ENCODE assay signal across 10 mouse cellular contexts in the genomic region with DNA sequence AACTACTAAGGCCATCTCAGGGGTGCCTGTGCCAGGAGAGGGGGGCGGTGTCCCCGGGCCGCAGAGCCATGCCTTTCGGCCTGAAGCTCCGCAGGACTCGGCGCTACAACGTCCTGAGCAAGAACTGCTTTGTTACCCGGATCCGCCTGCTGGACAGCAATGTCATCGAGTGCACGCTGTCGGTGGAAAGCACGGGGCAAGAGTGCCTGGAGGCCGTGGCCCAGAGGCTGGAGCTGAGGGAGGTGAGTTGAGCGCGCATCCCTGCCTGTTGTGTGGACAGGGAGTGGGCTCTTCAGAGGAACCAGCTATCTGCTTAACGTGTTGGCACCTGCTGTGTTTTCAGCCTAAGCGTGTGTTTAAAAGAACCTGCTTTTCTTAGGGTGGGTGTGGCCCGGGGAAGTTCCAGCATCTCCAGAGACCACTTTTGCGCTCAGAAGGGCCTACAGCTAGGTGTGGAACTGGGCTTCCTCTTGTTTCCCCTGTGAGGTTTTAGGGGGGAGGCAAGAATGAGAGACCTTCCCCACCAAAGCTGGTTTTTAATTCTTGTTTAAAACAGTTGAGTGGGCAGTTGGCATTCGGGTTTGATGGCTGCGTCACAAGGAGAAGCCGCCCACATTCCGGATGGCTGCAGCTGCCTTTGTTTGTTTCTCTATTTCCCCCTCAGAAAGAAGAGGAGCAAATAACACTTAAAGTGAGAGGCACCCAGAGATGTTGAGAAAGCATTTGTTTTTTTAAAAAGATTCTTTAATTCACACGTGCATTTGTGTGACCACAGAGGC. TPM values are rescaled to one million over a fixed set of nuclear protein-coding genes. Genes with fewer than 3 reads are reported as not detected.
DNase-seq lines count a peak whose midpoint lies in the region; ATAC-seq and TF ChIP-seq lines count a peak whose summit lies in the region.
"Had no signal": no experiment of that assay in that cellular context is flagged by ENCODE, and none has a peak within 500 bp of the region (broad histone marks: within the 10 kb centered on the region; RNA-seq: fewer than 3 reads in every experiment).

No protein-coding gene starts in this region.

- ATAC-seq in kidney, embryonic 14.5 days (ENCODE audit: low FRiP score, low TSS enrichment), result peak; percentile 9; the same call in 1 of the 2 replicates
- ATAC-seq in forebrain, embryonic 12.5 days (ENCODE audit: low FRiP score), result no peak
- ATAC-seq in erythroid progenitor cell, adult 5-6 weeks (replicated peaks; ENCODE audit: low FRiP score, poor library complexity, severe bottlenecking), result no peak

- no peak overlapping the region for H3K9ac ChIP-seq in kidney, embryonic 14.5 days (ENCODE audit: low read depth, low read length)
- H3K9ac ChIP-seq in forebrain, embryonic 12.5 days, result no peak overlapping the region
- H3K9ac ChIP-seq: limb, embryonic 15.5 days had no signal

- H3K4me1 ChIP-seq in kidney, embryonic 14.5 days (ENCODE audit: control insufficient read depth, insufficient read depth, low read length), result peaks cover 88% of the 10 kb centered on the region
- H3K4me1 ChIP-seq in embryonic facial prominence, embryonic 10.5 days, result peaks cover 77% of the 10 kb centered on the region
- H3K4me1 ChIP-seq in olfactory bulb, adult 2 months (ENCODE audit: control insufficient read depth, insufficient read depth, low read length), result peaks cover 54% of the 10 kb centered on the region
- peaks cover 40% of the 10 kb centered on the region for H3K4me1 ChIP-seq in forebrain, embryonic 12.5 days

- 57% methylated on average over 26 of the region's 26 CpGs for WGBS in kidney, embryonic 14.5 days
- WGBS in embryonic facial prominence, embryonic 10.5 days, result 64% methylated on average over 26 of the region's 26 CpGs
- 43% methylated on average over 26 of the region's 26 CpGs for WGBS in olfactory bulb, adult 2 months
- 50% methylated on average over 26 of the region's 26 CpGs for WGBS in forebrain, embryonic 12.5 days

- no peak for DNase-seq in kidney, adult 18-20 months
- no peak for DNase-seq in embryonic facial prominence, embryonic 10.5 days (ENCODE audit: low spot score)
- DNase-seq in layer of hippocampus, postnatal 36 days, result peak; percentile 57 to 75
- DNase-seq in adrenal gland, postnatal 25 days, result no peak

- no peak overlapping the region for H3K4me3 ChIP-seq in kidney, embryonic 14.5 days (ENCODE audit: low read length)
- no peak overlapping the region for H3K4me3 ChIP-seq in embryonic facial prominence, embryonic 10.5 days
- peak overlapping the region; percentile 20 for H3K4me3 ChIP-seq in olfactory bulb, adult 2 months (ENCODE audit: insufficient read depth, low read depth, low read length)
- H3K4me3 ChIP-seq in forebrain, embryonic 12.5 days (replicated peaks), result no peak overlapping the region
- H3K4me3 ChIP-seq: erythroblast, embryonic 14.5 days; limb, embryonic 15.5 days had no signal

- no peak for TF ChIP-seq CTCF in olfactory bulb, adult 2 months (IDR thresholded peaks at IDR 0.05; ENCODE audit: insufficient read depth, low read depth, low read length)

- no peak for TF ChIP-seq POLR2A in olfactory bulb, adult 2 months (IDR thresholded peaks at IDR 0.05; ENCODE audit: insufficient read depth, low read depth, low read length)

- H3K4me2 ChIP-seq in kidney, embryonic 14.5 days (replicated peaks; ENCODE audit: low read depth, low read length), result no peak overlapping the region
- no peak overlapping the region for H3K4me2 ChIP-seq in forebrain, embryonic 12.5 days
- H3K4me2 ChIP-seq: limb, embryonic 15.5 days had no signal

- H3K36me3 ChIP-seq in kidney, embryonic 14.5 days (ENCODE audit: control insufficient read depth, insufficient read depth, low read length), result no peaks in the 10 kb centered on the region
- 0 out of 2 replicates have a peak, but pooled peaks cover 4% of the 10 kb centered on the region for H3K36me3 ChIP-seq in embryonic facial prominence, embryonic 10.5 days (replicated peaks)
- H3K36me3 ChIP-seq in forebrain, embryonic 12.5 days (replicated peaks), result no peaks in the 10 kb centered on the region

- H3K27ac ChIP-seq in kidney, embryonic 14.5 days (ENCODE audit: low read depth, low read length), result peak overlapping the region; percentile 76; the same call in 1 of the 2 replicates
- H3K27ac ChIP-seq in embryonic facial prominence, embryonic 10.5 days (replicated peaks), result peak overlapping the region; percentile 48; the same call in 1 of the 2 replicates
- H3K27ac ChIP-seq in olfactory bulb, adult 2 months (ENCODE audit: insufficient read depth, low read depth, low read length), result peak overlapping the region; percentile 96
- no peak overlapping the region for H3K27ac ChIP-seq in forebrain, embryonic 12.5 days
- H3K27ac ChIP-seq: limb, embryonic 15.5 days had no signal

- no peaks in the 10 kb centered on the region for H3K27me3 ChIP-seq in kidney, embryonic 14.5 days (ENCODE audit: control insufficient read depth, insufficient read depth, low read length)
- peaks cover 37% of the 10 kb centered on the region for H3K27me3 ChIP-seq in embryonic facial prominence, embryonic 10.5 days (replicated peaks; ENCODE audit: low read depth, poor library complexity, severe bottlenecking)
- H3K27me3 ChIP-seq in forebrain, embryonic 12.5 days, result peaks cover 93% of the 10 kb centered on the region
- H3K27me3 ChIP-seq: limb, embryonic 15.5 days had no signal

- no peaks in the 10 kb centered on the region for H3K9me3 ChIP-seq in kidney, embryonic 14.5 days (ENCODE audit: control insufficient read depth, low read length)
- no peaks in the 10 kb centered on the region for H3K9me3 ChIP-seq in embryonic facial prominence, embryonic 10.5 days
- H3K9me3 ChIP-seq in forebrain, embryonic 12.5 days, result no peaks in the 10 kb centered on the region
- H3K9me3 ChIP-seq: limb, embryonic 15.5 days had no signal

RNA-seq across cellular contexts. Expression of gene Ptpn14, which starts 58.8 kb away (rescaled TPM):
- 13.3 and 21.1 TPM in 2 replicates for polyA plus RNA-seq in kidney, embryonic 14.5 days (2014; fragmentation: Nextera tagmentation; extraction: Ambion mirVana)
- 6.7 TPM in 2 replicates for polyA plus RNA-seq in embryonic facial prominence, embryonic 10.5 days (2016; fragmentation: Nextera tagmentation; extraction: Ambion mirVana)
- 10 to 100 TPM; 12.2 to 12.4 TPM for total RNA-seq in layer of hippocampus, postnatal 36 days (2021)
- 73.8 TPM in 1 of 2 replicates, not detected in the other for polyA plus RNA-seq in olfactory bulb, adult 2 months (2012; ENCODE audit: insufficient read depth, insufficient read length, low replicate concordance, missing spikeins)
- 17.1 and 23.4 TPM in 2 replicates for total RNA-seq in adrenal gland, postnatal 25 days (2021)
- 2.8 and 3.3 TPM in 2 replicates for polyA plus RNA-seq in forebrain, embryonic 12.5 days (2016; fragmentation: Nextera tagmentation; extraction: Ambion mirVana)
- under 0.01 and 0.36 TPM in 2 replicates for total RNA-seq in erythroid progenitor cell, adult 5-6 weeks (2015; ENCODE audit: low replicate concordance)
- 0.13 TPM in 1 of 2 replicates, not detected in the other for total RNA-seq in erythroid progenitor cell, adult 5-6 weeks (2017; ENCODE audit: low replicate concordance)
- polyA plus RNA-seq: erythroblast, embryonic 14.5 days had no signal

Comparison
In these comparisons a context has a peak if more than half of its experiments do, and no peak if none do; other contexts are left out.
1. DNase-seq: peak in layer of hippocampus, postnatal 36 days (2 of 2); none in kidney, adult 18-20 months (single experiment), embryonic facial prominence, embryonic 10.5 days (single experiment) and adrenal gland, postnatal 25 days (single experiment).